Mouse (Mus musculus): ENCODE measurements at regions not wholly inside any gene's neighbourhood (a gene's known extent, or its start where the extent isn't known, plus 50 kb on each side); places are given as distances from the start of the nearest gene placed in this dataset.

DNA sequence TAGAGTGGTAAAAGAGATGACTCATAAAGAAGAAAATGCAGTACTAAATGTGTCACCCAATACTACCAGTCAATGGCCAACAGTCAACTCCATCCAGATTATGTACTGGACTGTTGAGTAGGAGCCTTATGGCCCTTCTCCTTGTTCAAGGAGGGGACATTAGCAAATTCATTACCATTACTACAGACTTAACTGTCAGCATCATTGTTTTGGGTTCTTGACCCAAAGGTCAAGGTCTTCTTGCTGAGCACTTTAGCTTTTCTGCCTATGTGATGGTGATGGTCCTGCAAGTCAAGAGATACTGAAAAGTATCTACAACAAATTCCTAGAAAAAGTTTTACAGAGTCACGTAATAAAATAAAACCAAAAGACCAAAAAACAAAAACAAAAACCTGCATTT, 1251.4 kb downstream of the Gm37988 start:
- DNase-seq (ENCODE audit: low spot score in 2 of 2): no peak

DNA sequence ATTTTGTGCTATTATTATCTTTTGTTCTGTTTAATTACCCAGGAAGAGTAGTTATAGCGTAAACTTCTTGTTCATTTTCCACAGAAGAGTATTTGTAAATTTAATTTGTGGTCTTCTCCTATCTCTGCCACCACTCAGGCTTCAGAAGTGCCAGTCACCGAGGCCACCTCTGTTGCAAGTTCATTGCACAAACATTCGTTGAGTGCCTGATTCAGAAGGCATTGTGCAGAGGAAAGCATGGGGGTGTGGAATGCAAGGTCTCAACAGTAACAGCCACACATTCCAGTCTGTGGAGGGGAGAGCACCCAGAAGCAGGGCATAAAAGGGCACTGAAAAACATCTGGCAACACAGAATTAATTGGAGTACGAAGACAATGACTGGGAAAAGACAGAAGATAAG, 1268.9 kb downstream of the Gm37988 start:
- DNase-seq (ENCODE audit: low spot score in 2 of 2): no peak

DNA sequence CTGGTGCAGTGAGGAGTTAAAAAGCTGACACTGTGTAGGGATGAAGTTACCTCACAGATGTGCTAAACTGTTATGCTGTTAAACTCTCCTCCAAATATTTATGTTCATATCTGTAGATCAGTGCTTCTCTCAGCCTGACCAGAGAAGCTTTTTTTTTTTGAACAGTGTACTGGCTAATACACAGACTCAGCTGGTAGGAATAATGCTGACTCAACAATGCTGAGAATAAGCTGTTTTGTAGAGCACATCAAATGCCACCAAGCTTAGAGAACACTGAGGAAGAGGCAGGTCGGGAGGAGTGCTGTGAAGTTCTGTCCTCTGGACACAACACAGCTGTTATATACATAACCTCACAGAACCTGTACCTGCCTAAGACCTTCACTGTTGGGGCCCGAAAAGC, 1274.2 kb downstream of the Gm37988 start:
- no peak for DNase-seq (ENCODE audit: low spot score in 2 of 2)

DNA sequence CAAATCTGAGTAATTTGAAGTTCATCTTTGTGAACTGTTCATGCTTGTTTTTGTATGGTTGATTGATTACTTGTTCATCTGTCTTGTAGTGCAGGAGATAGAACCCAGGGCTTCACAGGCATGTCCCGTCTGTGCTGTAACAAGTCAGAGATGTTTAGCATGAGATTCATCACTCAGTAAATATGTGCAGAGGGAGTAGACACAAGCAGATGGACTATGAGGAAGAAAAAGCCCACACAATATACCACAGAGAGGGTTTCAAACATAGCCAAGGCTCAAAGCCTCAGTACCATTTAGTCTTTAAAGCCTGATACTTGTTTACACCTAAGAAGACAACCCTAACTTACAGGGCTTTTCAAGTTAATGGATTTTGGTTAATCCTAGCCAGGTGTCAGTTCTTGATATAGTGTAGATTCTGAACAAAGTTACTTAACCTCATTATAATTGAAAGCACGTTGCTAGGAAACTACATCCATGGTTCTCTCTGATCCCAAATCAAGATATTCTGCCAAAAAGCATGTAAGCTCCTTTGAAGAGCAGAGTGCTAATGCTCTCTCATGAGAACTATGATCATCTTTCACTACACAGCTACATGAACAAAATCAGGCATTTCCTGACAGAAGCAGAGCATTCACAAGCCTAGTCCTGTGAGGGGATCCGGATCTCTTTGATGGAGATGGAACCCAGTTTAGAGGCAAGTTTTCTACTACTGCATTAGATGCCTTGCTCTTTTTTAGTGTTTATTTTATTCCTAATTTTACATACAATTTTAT, 1286.7 kb downstream of the Gm37988 start:
- DNase-seq (ENCODE audit: low spot score in 2 of 2): no peak

DNA sequence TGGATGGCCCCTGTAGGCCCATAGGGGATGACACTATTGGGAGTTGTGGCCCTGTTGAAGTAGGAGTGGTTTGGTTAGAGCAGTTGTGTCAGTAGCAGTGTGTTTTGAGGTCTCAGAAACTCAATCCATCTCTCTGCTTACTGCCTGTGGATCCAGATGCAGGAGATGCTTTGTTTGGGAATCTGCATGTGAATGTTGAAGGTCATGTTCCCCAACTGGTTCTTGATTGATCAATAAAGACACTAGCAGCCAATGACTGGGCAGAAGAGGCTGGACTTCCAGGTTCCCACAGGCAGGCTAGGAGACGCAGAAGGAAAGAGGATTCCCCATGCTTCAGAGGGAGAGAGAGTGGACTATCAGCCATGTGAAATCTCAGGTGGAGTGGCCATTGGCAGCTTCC, 1309.9 kb downstream of the Gm37988 start:
- DNase-seq (ENCODE audit: low spot score in 2 of 2): no peak

DNA sequence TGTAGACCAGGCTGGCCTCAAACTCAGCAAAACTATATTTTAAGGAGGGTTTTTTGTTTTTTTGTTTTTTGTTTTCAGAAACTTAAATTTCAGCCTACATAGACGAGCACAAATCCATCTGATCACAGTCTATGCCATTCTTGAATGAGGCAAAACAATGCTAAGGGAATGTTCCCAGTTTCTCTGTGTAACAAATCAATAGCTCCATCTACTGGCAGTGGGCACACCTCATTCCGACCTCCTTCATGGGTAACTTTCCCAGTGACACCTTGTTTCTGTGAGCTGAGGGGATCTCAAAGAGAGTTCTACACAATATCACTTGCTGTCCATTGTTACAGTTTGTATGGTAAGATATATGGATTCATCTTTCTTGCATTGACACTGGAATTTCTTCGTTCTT, 1327.4 kb downstream of the Gm37988 start:
- DNase-seq (ENCODE audit: low spot score in 2 of 2): peak; percentile 9 to 62

DNA sequence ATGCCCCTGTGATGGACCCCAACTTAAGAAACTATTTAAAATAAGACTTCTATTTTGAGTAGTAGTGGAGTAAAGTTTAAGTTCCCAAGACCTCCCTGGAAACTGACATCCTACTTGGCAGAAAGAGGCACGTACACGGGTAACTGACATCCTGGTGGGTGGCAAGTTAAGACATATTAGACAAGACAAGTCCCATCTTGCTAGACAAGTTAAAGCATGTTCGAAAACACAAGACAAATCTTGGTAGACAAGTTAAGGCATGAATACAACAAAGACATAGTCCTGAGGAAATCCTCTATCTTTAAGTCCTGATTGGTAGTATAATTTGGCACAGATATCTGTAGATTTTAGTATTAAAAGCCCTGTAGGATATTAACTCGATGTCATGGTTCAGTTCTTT, 1332.6 kb downstream of the Gm37988 start:
- no peak for DNase-seq (ENCODE audit: low spot score in 2 of 2)

DNA sequence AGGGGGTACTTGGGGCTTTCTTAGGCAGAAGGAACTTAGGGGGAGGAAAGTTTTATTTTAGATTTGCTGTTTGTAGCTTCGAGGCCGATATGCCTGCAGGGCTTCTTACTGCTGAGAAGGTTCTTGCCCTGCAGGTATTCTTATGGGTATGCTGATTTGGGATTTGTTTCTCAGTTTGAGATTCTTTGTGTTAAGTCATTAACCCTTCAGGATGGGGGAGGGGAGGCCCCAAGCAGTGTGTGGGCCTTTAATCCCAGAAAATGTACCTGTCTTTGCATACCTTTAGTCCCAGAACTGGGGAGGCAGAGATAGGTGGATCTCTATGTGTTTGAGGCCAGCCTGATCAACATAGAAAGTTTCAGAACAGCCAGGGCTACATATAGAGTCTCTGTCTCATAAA, 1335.1 kb downstream of the Gm37988 start:
- no peak for DNase-seq (ENCODE audit: low spot score in 2 of 2)

DNA sequence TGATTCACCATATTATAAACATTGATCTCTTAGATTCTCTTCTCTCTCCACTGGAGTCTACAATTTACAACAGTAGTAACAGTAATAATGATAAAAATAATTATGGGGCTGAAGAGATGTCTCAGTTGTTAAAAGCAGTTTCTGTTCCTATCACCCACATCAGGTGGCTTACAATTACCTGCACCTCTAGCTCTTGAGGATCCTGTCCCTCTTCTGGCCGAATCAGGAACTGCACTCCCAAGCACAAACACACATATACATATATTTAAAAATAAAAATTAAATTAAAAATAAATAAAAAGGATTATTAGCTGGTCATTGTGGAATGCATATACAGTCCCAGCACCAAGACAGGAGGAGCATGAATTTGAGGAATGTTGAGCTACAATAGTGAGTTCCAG, 1336.2 kb downstream of the Gm37988 start:
- DNase-seq (ENCODE audit: low spot score in 2 of 2): no peak

DNA sequence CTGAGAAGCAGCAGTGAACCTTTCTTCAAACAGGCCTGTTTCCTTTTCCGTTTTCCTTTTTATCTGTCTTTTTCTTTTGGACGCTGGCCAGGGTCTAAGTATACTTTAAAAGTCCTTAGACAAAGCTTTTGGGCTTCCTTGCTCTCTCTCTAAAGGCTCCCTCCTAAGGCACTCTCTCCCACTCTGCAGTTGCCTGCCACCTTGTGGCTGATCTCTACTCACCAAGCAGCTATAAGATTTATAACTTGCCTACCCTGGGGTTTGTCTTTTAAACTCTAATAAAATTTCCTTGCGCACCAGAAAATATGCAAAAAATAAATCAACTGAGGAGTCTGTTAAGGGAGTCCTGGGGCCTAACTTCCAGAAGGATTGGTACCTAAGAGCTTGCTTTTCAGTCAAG, 1344.7 kb downstream of the Gm37988 start:
- peak in 1 of 2 experiments; percentile 9 for DNase-seq (ENCODE audit: low spot score in 2 of 2)

Data from layer of hippocampus, postnatal 14 days (tissue).